Mouse (Mus musculus) C2C12 (cell line): Measurements from ENCODE around the gene Asic2.

Experiments used
- CEBPB ChIP-seq: IDR thresholded peaks from one replicate; pipeline ENCODE4 v1.6.1; 2011; ENCODE audit warnings: low read depth, mild to moderate bottlenecking, control low read depth, moderate library complexity
- CTCF ChIP-seq: IDR thresholded peaks from one replicate; pipeline ENCODE4 v1.5.1; 2011; ENCODE audit not compliant: control insufficient read depth, insufficient read depth, insufficient read length
- MYOD1 ChIP-seq: IDR thresholded peaks from one replicate; pipeline ENCODE4 v1.6.1; 2011; ENCODE audit warnings: low read depth; ENCODE audit not compliant: control insufficient read depth, insufficient read length

- TF ChIP-seq CEBPB (no peak), CTCF (no peak), MYOD1 (no peak)
These were observed 469.3 kb downstream of the Asic2 start for GRCm38 (mm10) chr11:81498990-81499389.
